Mouse (Mus musculus): Measurements from ENCODE around the gene Alg3.

Alg3 gene

DNA sequence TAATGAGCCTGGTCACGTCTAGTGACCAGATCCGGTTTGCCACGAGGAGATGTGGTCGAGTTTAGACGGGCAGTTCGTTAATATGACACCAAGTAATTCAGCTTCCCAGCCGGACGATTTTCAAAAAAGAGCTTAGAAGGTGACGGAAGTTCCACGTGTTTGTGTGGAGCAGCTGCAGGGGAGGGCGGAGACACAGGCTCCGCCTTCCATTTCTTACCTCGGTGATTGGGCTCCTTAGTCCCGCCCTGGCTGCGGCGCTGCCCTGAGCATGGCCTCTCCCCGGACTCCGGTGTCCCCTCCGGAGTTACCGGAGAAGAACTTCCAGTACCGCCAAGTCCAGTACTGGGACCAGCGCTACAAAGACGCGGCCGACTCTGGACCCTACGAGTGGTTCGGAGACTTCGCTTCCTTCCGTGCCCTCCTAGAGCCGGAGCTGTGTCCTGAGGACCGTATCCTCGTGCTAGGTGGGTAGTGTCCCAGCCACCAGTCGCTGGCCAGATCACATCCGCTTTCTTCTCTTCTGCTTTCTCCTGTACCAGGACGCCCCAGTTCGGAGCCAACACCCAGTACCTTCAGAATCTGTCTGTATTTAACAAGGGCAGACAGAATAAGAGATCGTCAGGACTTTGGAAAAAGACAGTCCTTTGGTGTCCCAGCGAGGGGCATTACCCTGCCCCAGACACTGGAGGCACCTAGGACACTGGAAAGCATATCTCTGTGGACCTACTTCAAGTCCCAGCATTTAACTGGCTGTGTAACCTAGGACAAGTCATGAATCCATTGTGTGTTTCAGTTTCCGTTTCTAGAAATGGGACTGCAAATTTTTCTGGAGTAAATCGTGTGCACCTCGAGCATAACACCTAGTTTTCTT is at the start of gene Alg3, which contains the start of the genes Eef1akmt4 and Gm49333:
Gene Alg3 (minus strand): TSS at position 379 of the 871 bp plus-strand sequence.
Gene Eef1akmt4 (plus strand): TSS at position 237 of the 871 bp plus-strand sequence.
Gene Gm49333 (plus strand): TSS at position 254 of the 871 bp plus-strand sequence.
- DNase-seq (ENCODE audit: low spot score): peak; percentile 92

DNA sequence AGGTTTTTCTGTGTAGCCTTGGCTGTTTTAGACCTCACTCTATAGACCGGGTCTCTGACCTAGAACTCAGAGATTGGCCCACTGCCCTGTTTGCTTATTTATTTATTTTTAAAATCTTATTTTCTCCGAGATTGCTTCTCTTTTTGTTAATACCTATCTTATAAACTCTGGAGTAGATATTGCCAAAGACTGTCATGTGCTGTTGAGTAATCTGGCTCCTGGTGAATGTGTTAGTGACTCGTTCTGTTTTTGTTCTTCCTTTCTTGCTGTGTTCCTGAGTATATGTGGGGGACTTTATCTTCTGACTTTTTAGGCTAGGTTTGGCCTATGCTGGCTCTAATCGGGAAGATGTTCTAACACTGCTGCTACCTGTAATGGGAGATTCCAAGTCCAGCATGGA is 46.1 kb upstream of the Alg3 start:
- DNase-seq (ENCODE audit: low spot score): no peak

DNA sequence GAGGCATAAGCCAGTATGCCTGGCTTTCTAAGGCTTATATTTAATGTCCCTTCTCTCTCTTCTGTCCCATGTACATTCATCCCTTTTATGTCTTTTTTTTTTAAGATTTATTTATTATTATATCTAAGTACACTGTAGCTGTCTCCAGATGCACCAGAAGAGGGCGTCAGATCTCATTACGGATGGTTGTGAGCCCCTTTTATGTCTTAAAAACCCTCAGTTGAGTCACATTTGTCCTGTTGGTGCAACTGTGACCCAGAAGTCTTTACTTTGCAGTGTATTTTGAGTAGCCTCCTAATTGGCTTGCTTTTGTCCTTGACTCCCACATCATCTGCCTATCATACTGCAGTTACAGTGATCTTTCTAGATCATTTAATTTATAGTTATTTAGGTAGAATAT is 41.8 kb upstream of the Alg3 start:
- DNase-seq (ENCODE audit: low spot score): no peak

DNA sequence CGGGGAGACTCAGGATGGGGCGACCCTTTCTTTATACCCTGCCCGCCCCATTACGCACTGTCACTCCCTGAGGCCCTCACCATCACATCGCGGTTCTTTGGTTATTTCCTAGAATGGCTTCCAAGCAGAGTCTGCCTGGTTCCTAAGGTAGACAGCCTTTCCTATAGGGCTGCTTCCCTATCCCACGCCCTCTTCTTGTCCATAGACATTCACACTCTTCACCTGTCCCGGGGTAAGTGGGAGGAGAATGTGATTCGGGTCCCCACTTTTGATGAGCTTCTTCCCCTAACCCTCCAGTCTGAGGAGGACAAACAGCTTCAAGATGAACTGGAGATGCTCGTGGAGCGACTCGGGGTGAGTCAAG is 40.4 kb upstream of the Alg3 start:
- no peak for DNase-seq (ENCODE audit: low spot score)

DNA sequence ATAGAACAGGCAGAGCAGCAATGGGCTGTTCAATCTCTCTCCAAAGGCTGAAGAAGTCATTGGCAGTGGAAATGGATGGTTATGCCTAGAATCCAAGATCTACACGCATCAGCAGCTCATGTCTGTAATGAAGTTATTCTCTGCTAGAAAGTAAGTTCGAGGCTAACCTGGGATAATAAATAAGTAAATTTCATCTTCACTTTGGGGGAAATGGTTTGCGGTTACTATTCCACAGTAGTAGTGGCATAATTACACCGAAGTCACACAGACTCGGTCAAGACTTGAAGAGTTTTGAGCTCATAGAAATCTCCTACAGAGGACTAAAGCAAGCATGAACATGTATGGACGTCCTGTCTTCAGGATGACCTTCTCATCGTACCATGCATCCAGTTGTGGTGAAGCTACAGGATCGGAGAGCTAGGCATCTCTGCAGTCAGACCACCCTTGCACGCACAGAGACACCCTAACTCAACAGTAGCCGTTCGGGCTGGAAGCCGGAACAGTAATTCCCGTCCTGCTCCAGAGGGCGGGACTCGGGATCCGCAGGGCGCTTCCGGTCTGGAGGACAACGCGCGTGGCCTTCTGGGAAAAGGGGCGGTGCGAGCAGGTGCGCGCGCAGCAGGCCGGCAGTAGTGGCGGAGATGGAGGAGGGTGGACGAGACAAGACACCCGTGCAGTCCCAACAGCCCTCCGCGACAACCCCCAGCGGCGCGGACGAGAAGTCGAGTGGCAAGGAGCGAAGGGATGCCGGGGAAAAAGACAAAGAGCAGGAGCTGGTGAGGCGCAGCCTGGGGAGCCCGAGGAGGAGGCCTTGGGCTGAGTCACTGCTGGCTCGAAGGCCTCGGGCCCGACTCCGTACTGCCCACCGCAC is 39.8 kb upstream of the Alg3 start, which contains the start of gene Psmd2:
Gene Psmd2 (plus strand): TSS at position 577 of the 871 bp plus-strand sequence.
- DNase-seq (ENCODE audit: low spot score): peak; percentile 96

DNA sequence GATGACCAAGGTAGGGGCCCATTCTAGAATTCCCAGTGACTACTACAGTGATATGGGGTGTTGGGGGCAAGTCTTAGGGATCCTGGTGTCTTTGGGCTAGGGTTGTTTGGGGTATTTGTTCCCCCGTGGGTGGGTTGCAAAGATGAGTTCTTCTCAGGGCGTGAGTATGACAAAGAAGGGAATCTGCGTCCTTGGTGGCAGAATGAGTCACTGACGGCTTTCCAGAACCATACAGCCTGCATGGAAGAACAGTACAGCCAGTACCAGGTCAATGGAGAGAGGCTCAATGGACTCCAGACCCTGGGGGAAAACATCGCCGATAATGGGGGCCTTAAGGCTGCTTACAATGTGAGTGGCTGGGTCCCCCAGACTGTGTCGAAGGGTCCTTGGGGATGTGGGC is 32.4 kb upstream of the Alg3 start:
- no peak for DNase-seq (ENCODE audit: low spot score)

DNA sequence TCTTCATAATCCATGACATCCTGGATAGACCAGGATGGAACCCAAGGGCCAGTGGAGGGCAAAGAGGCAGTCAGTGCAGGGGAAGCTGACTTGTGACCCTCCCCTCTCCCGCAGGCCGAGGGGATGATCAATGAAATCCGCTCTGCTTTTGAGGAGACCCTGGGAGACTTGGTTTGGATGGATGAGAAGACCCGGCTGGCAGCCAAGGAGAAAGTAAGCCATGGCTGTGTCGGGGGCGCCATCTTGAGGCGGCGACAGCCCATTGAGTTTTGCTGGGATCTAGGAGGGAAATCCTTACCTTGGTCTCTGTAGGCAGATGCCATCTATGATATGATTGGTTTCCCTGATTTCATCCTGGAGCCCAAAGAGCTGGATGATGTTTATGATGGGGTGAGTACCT is 30.6 kb upstream of the Alg3 start:
- DNase-seq (ENCODE audit: low spot score): peak; percentile 56

DNA sequence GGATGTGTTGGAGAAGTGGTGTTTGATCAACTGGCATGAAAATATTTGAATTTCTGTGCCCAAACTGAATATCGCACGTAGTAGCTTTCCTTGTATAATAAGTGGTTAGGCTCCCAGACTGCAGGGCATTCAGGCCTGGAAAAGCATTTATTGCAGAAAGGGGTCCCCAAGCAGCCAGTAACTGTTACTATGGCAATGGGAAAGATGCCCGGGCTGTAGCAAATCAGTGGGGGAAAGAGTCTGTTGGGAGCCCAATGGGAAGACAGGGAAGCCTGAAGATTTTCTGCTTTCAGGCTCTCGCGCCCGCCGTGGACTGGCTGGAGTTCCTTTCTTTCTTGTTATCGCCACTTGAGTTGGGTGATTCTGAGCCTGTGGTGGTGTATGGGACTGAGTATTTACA is 26.8 kb upstream of the Alg3 start:
- DNase-seq (ENCODE audit: low spot score): no peak

DNA sequence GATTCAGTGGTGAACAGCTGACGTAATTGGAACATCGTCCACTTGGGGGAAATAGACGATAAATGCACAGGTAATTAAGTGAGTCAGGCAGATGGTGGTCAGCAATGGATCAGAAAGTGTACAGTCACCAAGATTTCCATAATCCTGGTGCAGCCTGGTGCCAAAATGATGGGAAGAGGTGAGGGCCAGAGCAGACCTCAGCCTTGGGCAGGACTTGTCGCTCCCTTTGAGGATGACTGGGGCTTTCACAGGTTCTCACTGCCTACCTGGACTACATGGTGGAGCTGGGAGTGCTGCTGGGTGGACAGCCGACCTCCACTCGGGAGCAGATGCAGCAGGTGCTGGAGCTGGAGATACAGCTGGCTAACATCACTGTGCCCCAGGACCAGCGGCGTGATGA is 25.9 kb upstream of the Alg3 start:
- no peak for DNase-seq (ENCODE audit: low spot score)

DNA sequence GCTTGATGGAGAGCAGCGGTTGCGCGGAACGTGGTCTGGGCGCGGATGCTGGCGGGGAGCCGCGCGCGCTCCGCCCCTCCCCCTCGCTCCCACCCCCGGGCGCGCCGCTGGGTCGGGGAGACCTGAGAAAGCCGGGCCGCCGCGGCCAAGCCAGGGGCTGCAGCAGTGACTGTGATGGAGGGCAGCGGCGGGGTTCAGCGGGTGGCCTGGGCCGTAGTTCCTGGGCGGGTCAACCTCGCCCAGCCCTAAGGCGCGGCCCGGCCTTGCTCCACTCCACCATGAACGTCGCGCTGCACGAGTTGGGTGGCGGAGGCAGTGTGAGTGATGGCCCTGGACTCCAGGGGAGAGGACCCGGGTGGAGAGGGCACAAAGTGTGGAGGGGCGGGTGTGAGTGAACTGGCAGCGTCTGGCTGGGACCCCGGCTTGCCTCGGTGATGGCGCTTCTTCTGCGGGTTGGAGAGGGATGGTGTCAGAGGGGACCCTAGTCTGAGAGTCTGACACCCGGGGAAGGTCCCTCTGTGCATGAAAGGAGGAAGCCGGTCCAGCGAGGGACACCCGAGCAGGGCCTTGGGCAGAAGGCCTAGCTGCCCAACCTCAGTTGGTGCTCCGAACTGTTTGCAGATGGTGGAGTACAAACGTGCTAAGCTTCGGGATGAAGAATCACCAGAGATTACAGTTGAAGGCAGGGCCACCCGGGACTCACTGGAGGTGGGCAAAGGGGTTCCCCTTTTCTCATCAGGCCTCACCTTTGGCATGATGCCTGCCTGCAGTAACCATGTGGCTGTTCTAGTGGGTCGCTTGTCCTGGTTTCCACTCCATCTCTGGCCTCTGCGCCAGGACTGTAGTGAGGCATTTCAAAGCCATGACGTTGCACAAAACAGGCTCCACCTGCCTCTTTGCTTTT is 18.4 kb upstream of the Alg3 start, which contains the start of gene Ece2:
Gene Ece2 (plus strand): TSS at position 98 of the 904 bp plus-strand sequence.
- no peak for DNase-seq (ENCODE audit: low spot score)

DNA sequence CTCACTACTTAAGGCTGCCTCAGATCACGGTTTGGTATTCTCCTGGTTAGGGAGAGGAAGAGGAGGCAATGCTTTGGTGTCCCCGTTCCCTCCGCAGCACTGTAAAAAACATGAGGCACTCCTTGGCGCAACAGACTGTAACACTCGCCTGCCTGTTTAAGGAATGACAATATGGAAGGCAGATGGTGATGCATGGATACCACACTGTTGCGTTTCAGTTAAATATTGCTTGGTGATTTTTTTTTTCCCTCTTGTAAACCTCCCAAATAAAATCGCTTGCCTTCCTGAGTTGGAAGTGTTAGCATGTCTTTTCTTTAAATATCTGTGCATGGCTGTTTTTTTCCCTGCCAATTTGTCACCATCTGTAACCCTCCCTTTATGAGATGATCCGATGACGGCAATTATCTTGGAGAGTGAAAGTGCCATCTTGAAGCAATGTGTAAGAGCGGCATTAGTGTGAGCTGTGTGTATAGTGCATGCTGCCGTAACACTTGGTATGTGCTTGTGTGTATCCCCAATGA is 17.4 kb upstream of the Alg3 start:
- DNase-seq (ENCODE audit: low spot score): no peak

DNA sequence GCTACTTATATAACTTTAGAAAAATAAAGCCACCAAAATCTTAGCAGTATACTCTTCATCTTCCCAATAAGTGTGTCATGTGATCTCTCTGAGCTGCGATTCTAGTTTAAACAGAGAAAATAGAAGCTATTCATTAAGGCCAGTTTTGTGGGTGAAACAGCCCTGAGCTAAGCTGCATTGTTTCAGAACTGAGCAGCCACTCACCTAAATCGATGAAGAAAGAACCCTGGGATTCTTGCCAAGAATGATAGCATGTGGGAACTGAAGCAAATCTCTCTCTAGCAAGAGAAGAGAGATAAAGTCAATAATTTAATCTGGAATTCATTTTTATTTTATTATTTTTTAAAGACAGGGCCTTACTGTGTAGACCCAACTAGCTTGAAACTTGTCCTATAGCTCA is 11.7 kb upstream of the Alg3 start:
- no peak for DNase-seq (ENCODE audit: low spot score)

DNA sequence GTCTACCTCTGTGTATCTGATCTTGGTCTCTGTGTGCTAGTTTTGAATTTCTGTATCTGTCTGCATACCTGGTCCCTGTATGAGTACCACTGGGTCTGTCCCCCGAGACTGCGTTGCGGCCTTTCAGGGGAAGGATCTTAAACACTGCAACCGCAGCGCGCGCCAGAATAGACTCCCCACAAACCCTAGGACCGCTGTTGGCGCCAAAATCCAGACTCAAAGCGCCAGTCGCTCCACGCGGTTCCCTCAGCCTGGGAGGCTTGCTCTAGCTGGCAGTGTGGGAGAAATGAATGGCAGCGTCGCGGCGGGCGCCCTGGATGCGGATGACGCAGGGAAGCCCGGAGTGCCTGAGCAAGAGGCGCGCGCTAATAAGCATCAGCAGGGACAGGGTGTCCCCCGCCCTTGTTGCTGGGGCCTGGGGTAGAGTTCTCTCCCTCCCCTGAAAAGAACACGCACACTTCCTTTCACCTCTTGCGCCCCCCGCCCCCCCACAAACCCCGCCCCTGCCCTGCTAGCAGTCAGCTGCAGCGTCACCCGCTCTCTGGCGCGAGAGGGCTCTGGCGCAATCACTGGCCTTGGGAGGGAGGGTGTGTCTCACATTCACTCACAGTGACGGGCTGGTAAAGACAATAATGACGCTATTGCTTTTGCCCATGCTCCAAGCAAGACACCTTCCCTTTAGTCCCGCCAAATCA is 10.6 kb upstream of the Alg3 start:
- peak; percentile 68 for DNase-seq (ENCODE audit: low spot score)

DNA sequence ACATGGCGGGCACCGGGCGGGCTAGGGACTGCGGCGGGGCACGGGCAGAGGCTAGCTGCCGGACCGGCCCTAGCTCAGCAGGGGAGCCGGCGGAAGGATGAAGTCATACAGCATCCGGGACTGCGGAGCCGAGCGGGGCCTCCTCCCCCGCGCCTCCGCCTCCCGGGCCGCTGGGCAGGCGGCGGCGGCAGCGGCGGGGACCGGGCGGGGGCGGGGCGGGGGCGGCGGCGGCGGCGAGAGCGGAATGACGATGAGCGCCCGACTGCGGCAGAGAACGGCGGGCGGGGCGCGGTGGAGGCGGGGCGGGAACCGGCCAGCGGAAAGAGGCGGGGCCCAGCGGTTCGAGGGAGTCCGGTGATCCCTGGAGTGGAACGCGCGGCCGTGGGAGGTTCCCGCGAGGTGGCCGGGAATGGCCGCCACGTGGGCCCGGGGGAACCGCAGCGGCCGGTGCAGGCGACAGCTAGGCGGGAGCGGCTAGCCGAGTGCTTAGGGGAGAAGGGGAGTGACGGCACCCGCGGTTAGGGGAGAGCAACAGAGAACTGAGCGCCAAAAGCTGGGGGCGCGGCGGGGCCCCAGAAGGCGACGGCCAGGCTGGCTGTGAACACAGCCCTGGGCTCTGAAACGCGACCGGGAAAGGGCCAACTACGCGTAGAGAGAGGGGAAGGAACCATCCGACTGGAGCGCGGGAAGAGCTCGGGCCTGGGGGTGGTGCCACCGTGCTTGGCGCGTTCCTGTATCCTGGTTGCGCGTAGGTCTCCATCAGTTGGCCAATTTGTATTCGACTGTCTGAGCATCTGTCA is 9.9 kb upstream of the Alg3 start, which contains the start of gene Camk2n2:
Gene Camk2n2 (minus strand): TSS at position 97 of the 800 bp plus-strand sequence.
- DNase-seq (ENCODE audit: low spot score): peak; percentile 55

DNA sequence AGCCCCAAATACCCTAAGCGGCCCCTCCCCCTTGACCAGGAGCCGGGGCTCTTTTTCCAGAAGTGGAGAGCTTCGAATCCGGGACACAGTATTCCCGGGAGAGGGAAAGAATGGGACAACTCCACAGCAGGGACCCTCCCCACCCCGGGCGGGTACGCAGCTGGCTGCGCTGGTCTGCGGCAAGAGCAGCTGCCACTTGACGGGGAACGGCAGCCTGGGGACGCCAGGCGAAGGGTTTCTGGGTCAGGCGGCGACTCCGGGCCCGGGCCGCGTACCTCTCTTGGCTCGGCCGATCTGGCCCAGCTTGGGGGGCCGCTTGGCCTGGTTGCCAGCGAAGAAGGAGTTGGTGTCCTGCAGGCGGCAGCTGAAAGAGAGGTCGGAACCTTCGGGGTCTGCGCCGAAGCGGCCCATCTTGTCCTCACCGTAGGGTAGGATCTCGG is 9.2 kb upstream of the Alg3 start:
- no peak for DNase-seq (ENCODE audit: low spot score)

DNA sequence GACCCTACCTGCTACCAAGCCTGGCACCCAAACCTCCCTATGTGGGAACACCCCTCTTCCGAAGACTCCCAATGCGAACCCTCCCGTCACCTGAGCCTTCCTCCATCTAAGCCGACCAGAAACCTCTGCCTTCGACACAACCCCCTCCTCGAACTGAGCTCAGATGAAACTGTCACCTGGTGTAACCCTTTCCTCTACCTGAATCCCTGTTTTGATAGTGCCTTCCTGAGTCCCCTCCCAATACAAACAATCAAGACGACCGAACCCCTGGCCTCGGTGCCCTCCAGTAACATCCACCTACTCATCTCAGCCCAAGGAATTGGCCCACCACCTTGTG is 8.8 kb upstream of the Alg3 start:
- DNase-seq (ENCODE audit: low spot score): no peak

DNA sequence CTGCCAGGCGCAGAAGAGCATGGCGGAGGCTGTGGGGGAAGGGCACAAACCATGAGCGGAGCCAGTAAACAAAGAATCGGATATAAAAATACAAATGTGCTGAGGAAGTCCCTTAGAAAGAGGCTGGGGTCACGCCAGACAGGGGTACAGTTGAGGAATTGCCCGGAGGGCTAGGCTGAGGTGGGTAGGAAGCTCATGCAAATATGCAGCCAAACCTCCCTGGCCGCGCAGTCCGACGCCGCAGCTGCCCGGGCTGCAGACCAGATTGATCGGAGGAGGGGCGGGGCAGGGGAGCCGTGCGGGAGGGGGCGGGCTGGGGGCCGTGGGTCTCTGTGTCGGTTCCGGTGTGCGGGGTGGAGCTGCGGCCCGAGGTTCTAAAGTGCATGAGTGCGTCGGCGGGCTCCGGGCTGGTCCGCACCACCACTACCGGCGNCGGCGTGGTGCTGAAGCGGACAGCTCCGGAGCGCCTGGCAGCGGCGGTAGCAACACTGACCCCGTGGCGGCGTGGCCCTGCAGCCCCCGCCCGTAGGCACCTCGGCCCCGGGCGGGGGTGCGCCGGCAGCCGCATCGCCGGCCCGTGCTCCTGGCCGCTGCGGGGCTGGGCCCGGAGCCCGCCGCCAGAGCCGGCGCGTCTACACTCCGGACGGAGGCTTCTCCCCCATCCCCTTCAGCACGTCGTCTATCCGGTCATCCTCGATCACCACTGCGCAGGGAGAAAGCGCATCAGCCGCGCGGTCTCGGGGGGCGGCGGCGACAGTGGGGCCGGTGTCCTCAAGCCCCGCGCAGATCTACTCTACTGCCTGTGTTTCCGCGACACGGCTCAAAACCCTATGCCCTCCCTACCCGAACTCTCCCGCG is 8.2 kb upstream of the Alg3 start:
- DNase-seq (ENCODE audit: low spot score): no peak

DNA sequence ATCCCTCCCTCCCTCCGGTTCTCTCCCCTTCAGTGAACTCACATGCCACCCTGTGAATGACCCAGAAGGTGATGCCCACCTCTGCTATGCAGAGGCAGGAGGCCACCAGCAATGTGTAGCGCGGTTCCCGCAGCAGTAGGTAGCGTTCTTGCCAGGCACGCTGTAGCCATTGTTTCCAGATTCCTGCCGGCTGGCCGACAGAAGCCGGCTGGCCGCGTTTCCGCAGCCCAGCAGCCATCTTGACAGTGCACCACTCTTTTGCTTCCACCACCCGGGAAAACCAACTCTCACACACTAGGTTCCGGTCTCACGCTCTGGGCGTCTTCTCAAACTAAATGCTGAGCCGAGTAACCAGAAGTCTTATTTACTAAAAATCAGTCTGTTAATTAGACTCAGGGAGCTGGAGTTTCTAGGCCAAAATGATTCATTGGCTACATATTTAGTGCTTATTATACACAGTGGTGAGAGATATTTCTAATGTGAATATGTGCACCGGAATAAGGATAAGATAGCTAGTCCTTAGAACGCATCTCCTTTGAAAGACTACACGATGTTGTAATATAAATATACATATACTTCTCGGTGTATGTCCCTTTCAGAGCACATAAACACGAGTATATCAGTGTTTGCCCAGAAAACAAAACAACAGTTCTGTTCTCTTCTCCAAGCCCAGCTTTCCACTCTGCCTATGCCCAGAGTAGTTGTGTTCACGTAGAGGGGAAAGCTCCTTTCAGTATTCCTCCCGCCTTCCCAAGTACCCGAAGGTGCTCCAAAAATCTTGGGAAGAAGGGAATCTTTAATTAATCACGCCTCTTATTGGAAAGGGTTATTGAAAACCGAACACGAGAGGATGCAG is 806 bp downstream of the Alg3 start:
- peak; percentile 69 for DNase-seq (ENCODE audit: low spot score)
